Mouse (Mus musculus): ENCODE measurements at regions not wholly inside any gene's neighbourhood (a gene's known extent, or its start where the extent isn't known, plus 50 kb on each side); places are given as distances from the start of the nearest gene placed in this dataset.
"Not testable (repeated sequence)": the region's sequence is repeated elsewhere in the genome, so short reads cannot be mapped to it uniquely, and the experiment has no call there.

DNA sequence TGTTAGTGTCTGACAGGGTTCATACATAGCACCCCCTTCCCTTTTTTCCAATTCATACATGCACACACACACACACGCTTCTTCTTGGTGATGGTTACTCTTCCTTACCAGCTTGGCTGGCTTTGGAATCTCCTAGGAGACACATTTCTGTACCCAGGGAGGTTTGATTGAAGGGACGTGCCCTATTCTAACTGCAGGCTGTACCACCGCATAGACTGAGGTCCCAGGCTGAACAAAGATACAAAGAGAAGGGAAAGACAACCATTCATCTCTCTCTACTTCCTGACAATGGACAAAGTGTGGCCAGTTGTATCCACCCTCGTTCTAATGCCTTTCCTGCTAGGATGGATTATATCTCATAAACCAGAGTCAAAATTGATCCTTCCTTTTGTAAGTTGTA is 100.0 kb downstream of the Raet1d start:
- 78% methylated on average over 4 of the region's 4 CpGs for WGBS
- H3K27ac ChIP-seq; H3K79me2 ChIP-seq (replicated peaks; ENCODE audit: control insufficient read depth, insufficient read depth, low read length); H3K4me3 ChIP-seq; DNase-seq; H3K36me3 ChIP-seq (ENCODE audit: control insufficient read depth, insufficient read depth, low read length); H3K9ac ChIP-seq (ENCODE audit: low read depth, low read length); H3K27me3 ChIP-seq (ENCODE audit: control insufficient read depth, insufficient read depth, low read length); H3K4me1 ChIP-seq (ENCODE audit: control insufficient read depth, insufficient read depth, low read length); intact Hi-C loops (cut with DNase I): not testable (repeated sequence)

- H3K27ac ChIP-seq; DNase-seq; H3K4me1 ChIP-seq (ENCODE audit: control insufficient read depth, insufficient read depth, low read length); intact Hi-C loops (cut with DNase I); H3K27me3 ChIP-seq (ENCODE audit: control insufficient read depth, insufficient read depth, low read length); H3K9ac ChIP-seq (ENCODE audit: low read depth, low read length); H3K79me2 ChIP-seq (replicated peaks; ENCODE audit: control insufficient read depth, insufficient read depth, low read length); H3K36me3 ChIP-seq (ENCODE audit: control insufficient read depth, insufficient read depth, low read length); H3K4me3 ChIP-seq: not testable (repeated sequence)
- 12% methylated on average over 7 of the region's 7 CpGs for WGBS
These were observed 100.6 kb downstream of the Raet1d start for GRCm38 (mm10) chr10:22460818-22461479.

GRCm38 (mm10) chr10:22461480-22462050 is 101.2 kb downstream of the Raet1d start:
- not testable (repeated sequence) for H3K4me3 ChIP-seq, DNase-seq
- WGBS: 56% methylated on average over 4 of the region's 4 CpGs

DNA sequence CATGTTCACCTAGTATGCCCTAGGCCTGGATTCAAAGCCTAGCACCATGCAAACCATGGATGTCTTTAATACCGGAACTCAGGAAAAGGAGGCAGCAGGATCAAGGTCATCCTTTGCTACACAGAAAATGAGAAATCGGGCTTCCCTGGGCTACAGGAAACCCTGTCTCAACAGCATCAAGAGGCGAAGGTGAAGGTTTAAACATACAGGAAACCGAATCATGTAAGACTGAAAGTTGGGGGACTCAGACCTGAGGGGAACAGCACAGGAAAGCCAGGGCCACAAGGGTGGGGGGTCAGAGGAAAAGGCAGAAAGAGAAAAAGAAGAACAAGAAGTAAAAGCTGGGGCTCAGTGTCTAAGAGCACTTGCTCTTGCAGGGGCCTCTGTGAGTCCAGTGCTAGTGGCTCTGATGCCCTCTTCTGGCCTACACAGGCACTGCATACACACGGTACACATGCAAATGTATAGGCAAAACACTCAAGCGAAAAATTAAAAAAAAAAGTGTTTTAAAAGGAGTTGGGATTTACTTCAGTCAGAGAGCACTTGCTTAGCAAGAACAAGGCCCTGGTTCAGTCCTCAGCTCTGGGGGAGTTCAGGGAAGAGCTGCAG is 111.5 kb downstream of the Raet1d start:
- H3K4me3 ChIP-seq; DNase-seq; H3K4me1 ChIP-seq (ENCODE audit: control insufficient read depth, insufficient read depth, low read length); H3K9ac ChIP-seq (ENCODE audit: low read depth, low read length); intact Hi-C loops (cut with DNase I); H3K79me2 ChIP-seq (replicated peaks; ENCODE audit: control insufficient read depth, insufficient read depth, low read length); H3K27me3 ChIP-seq (ENCODE audit: control insufficient read depth, insufficient read depth, low read length); H3K36me3 ChIP-seq (ENCODE audit: control insufficient read depth, insufficient read depth, low read length); H3K27ac ChIP-seq: not testable (repeated sequence)
- 91% methylated on average over 6 of the region's 6 CpGs for WGBS

More at GRCm38 (mm10) chr10:22461480-22462050, 101.2 kb downstream of the Raet1d start:
- intact Hi-C loops (cut with DNase I); H3K4me1 ChIP-seq (ENCODE audit: control insufficient read depth, insufficient read depth, low read length); H3K27me3 ChIP-seq (ENCODE audit: control insufficient read depth, insufficient read depth, low read length); H3K27ac ChIP-seq; H3K9ac ChIP-seq (ENCODE audit: low read depth, low read length); H3K79me2 ChIP-seq (replicated peaks; ENCODE audit: control insufficient read depth, insufficient read depth, low read length); H3K36me3 ChIP-seq (ENCODE audit: control insufficient read depth, insufficient read depth, low read length): not testable (repeated sequence)

GRCm38 (mm10) chr10:22479860-22480259 is 119.5 kb downstream of the Raet1d start:
- peak in 1 of 2 experiments; percentile 4 for DNase-seq
- H3K79me2 ChIP-seq (replicated peaks; ENCODE audit: control insufficient read depth, insufficient read depth, low read length); H3K4me1 ChIP-seq (ENCODE audit: control insufficient read depth, insufficient read depth, low read length); H3K27ac ChIP-seq; H3K9ac ChIP-seq (ENCODE audit: low read depth, low read length); H3K36me3 ChIP-seq (ENCODE audit: control insufficient read depth, insufficient read depth, low read length); H3K4me3 ChIP-seq; H3K27me3 ChIP-seq (ENCODE audit: control insufficient read depth, insufficient read depth, low read length): not testable (repeated sequence)
- peak; percentile 55 for TF ChIP-seq CTCF (IDR thresholded peaks at IDR 0.05)
- intact Hi-C loops (cut with DNase I): loop anchor here (1.0 kb wide), 2 partner anchors 100 to 446 kb away; no protein-coding TSS in a partner anchor
- 2% methylated on average over 4 of the region's 4 CpGs for WGBS

- intact Hi-C loops (cut with DNase I); H3K4me3 ChIP-seq; H3K27me3 ChIP-seq (ENCODE audit: control insufficient read depth, insufficient read depth, low read length); H3K4me1 ChIP-seq (ENCODE audit: control insufficient read depth, insufficient read depth, low read length); H3K9ac ChIP-seq (ENCODE audit: low read depth, low read length); H3K79me2 ChIP-seq (replicated peaks; ENCODE audit: control insufficient read depth, insufficient read depth, low read length); H3K36me3 ChIP-seq (ENCODE audit: control insufficient read depth, insufficient read depth, low read length); DNase-seq; H3K27ac ChIP-seq: not testable (repeated sequence)
- 87% methylated on average over 5 of the region's 5 CpGs for WGBS
These were observed 126.7 kb downstream of the Raet1d start for GRCm38 (mm10) chr10:22487071-22487470.

DNA sequence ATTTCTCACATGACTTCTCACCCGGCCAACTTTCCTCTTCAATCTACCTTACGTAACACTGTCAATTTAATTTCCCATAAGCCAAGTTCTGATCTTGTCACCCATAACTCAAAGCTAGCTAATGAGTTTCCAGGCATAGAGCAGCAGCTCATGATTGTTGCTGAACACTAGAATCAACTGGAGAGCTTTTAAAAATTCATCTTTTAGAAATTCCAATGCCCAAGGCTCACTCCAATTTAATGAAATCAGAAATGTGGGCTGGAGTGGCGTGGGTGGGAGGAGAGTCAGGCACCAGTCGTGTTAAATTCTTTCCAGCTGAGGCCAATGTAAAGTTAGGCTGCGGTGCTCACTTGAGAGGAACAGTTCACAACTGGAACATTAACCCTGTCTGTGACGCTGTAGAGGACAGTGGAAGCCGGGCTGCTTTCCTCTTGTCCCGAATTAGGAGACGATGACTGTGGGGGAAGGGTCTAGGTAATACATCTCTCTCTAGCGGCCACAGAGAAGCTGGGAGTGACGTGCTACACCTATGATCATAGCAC is 131.5 kb downstream of the Raet1d start:
- H3K4me1 ChIP-seq (ENCODE audit: control insufficient read depth, insufficient read depth, low read length); DNase-seq; H3K9ac ChIP-seq (ENCODE audit: low read depth, low read length); H3K27ac ChIP-seq; H3K36me3 ChIP-seq (ENCODE audit: control insufficient read depth, insufficient read depth, low read length); H3K27me3 ChIP-seq (ENCODE audit: control insufficient read depth, insufficient read depth, low read length); H3K4me3 ChIP-seq; H3K79me2 ChIP-seq (replicated peaks; ENCODE audit: control insufficient read depth, insufficient read depth, low read length): not testable (repeated sequence)
- WGBS: 58% methylated on average over 11 of the region's 11 CpGs
- intact Hi-C loops (cut with DNase I): loop anchor here (5.0 kb wide), 1 partner anchor 80 kb away; no protein-coding TSS in a partner anchor

Measured in heart, adult 2 months (tissue).